Mouse (Mus musculus): ENCODE measurements at regions not wholly inside any gene's neighbourhood (a gene's known extent, or its start where the extent isn't known, plus 50 kb on each side); places are given as distances from the start of the nearest gene placed in this dataset.

DNA sequence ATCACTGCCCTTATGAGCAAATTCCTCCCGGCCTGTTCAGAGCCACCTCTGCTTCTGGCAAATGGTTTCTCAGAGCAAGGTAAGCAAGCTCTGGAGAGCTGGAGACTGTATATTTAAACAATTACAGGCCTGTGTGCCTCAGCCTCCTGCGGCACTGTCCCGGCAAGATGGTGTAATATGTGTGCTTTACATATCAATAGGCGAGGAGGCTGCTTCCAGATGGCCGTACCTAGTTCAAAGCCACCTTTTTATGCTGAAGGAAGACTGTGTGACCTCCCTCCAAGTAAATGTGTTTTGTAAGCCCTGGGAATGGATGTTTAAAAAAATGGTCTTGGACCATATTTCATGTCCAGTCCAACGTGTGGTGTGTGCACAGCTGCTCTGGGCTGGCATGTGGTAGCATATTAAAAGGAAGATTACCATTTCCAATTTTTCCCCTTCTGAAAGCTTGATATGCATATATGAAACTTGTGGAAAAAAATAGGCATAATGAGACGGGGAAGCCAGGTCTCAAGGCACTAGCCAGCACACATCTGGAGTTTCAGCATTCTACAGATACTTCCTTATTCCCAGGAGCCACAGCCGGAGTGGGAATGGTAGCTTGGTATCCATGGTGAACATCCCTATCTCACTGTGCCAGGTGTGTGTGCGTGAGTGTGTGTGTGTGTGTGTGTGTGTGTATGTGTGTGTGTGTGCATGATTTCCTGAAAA, 717.6 kb upstream of the Car8 start:
- no peak for DNase-seq (ENCODE audit: low read depth, low spot score)

DNA sequence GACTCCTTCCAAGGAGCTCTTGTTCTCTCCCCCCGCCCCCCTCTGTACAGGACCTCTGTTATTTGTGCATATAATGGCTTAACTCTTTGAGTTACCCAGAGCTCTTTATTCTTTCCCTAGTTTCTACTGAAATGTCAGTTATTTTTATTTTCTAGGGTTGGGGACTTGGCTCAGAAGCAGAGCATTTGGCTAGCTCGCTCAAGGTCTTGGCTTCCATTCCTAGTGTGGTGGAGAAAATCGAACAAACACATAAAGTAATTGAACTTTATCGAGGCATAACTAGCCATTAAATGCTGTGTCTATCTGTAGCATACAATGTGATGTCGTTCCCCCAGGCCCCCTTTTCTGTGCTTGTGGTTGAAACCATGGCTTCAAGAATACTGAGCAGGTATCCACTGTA, 716.5 kb upstream of the Car8 start:
- no peak for DNase-seq (ENCODE audit: low read depth, low spot score)

DNA sequence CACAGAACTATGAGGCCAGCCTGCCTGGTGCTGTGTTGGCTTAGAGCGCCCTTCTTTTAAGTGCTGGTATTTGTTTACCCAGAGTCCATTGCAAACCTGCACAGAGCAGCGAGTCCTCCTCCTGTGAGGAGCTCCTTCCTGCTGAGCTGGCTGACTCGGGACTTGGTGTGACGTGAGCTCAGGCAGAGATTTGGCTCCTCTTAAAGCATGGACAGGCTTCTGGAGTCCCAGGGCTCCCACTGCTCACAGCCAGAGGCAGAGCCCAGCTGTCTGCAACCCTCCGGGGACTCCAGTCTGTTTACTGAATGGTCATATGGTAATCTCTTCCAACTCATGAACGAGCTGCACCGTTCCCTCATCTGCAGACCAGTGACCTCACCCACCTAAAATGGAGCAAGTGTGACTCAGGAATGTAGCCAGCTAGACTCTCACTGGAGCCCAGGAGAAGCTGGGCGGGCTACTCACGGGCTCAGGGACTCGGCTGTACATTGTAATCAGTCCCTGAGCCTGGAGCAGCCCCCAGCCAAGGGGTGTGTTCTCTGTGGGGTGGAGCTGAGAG, 715.6 kb upstream of the Car8 start:
- no peak for DNase-seq (ENCODE audit: low read depth, low spot score)

DNA sequence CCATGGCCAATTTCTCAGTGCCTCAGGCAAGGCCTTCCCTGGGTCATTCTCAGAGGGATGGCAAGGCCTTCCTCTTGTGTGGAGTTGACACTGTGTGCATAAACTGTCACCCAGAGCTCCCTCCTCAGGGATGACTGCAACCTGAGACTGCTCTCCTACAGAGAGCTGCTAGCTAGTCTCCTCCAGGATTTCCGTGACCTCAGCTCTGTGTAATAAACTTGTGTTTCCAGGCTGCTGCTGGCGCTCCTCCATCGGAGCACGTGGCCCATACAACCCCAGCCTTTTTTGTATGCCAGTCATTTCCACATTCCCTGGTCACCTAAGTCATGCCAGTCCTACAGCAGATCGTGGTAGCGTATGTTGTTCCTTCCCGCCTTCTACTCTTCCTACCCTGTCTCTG, 714.3 kb upstream of the Car8 start:
- DNase-seq (ENCODE audit: low read depth, low spot score), result no peak

DNA sequence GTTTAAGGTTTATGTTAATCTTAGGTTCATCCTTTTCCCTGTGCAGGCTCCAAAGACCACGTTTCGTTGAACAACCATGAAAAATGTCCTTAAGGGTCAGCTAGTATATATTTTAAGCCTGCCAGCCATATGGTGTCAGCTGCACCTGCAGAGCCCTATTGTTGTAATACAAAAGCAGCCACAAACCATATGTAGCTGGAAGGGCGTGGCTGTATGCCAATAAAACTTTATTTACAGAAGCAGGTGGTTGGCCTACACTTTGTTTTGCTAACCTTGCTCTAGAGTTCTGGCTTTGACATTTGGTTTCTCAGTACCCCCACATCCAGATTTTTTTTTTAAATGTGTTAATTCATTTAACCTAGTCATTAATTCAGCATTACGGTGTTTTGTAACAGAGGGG, 711.1 kb upstream of the Car8 start:
- no peak for DNase-seq (ENCODE audit: low read depth, low spot score)

DNA sequence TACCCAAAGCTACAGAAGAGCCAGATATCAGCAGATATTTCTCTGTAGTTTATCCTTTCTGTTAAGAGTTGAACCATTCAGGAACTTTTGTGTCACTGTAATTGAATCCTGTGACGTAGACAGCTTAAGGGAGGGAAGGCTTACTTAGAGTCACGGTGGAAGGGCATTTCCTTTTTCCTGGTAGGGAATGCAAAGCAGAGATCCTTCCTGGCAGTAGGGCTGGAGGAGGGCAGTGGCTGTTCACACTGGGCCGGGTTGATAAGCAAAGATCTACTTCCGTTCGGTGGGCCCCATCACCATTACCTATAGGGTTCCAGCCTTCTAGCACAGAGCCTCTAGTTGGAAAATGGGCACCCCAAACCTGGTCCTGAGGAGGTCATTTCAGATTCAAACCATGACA, 710.7 kb upstream of the Car8 start:
- no peak for DNase-seq (ENCODE audit: low read depth, low spot score)

DNA sequence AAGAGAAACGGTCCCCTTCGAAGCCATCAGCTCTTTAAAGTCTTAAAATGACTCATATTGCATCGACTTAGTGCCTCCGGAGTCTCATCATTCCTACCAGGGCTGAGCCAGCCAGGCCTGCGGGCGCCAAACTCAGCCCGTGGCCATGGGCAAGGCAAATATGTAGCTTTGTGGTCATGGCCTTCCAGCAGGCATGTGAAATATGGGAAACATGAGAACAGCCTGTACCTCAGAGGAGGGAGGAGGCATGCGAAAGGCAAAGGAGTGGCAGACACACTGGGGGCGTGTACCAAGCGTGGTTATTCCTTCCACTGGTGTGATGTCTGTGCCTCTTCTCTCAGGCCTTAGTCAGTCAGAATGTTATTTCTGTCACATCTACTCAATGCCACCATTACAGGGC, 706.3 kb upstream of the Car8 start:
- DNase-seq (ENCODE audit: low read depth, low spot score), result no peak

DNA sequence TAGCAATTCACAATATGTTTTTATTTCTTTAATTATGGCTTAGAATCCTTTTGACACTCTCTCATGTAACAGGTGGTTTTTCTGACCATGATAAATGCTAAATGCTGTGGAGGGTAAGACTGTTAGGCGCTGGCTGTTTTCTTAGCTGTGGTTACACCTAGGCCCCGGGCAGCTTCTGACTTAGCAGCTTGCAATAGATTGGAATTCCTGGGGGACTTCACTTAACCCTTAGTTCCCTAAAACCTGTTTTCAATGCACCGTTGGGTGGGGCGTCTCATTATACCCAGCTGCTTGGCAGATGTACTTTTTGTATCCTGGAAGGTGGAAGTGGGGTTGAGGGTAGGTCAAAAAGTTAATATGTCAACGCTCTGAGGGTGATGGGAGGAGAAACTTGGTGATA, 704.2 kb upstream of the Car8 start:
- DNase-seq (ENCODE audit: low read depth, low spot score), result no peak

DNA sequence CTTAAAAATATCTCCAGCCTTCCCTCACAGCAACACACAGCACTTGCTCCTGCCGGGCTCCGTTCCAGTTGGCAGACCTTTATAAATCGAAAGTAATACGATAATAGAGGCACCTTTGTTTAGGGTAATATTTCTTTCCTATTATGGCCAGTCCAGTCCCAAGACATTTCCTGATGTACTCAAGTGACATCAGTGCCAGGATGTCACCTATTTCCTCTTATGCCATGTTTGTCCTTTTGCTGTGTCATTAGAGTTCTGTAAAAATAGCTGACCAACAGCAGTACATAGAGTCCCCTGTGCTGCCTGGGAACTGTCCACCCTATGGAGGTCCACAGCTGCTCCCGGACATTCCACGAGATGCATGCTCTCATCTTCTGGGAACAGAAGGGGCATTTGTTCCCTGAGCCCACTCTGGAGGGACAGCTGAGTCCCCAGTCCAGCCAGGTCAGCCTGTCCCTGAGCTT, 700.1 kb upstream of the Car8 start:
- no peak for DNase-seq (ENCODE audit: low read depth, low spot score)

DNA sequence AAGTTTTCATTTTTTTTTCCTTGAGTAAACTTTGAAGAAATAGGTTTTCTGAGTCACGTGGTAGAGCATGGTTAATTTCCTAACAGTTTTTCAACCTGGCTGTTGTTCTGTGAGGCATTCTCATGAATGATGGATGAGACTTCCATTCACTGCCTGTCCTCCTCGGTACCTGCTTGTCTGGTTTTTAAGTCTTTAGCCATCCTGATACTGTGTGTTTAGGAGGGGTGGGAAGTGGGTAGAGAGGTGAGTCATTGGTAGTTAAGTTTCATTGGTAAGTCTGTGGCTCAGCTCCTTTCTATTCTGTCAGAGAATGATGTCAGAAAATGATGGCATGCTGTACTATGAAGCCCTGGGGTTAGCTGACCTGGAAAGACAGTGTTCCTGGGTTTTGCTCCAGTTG, 697.1 kb upstream of the Car8 start:
- no peak for DNase-seq (ENCODE audit: low read depth, low spot score)

DNA sequence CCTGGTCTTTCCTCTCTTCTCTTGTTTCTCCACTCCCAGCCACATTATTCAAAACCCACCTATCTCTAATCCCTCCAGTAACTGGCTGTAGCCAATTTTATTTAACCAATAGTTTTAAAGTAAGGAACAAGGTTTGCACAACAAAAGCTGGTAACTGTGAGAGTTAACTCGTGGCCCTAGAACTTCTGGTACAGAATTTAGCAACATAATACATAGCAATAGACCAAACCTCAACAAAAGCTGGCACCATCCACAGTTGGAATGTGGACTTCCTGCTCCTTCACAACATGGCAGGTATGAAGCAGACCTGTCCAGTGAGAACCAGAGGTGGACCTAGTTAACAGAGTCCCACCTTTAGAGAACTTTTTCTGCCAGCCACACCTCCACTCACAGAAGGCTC, 695.7 kb upstream of the Car8 start:
- DNase-seq (ENCODE audit: low read depth, low spot score), result no peak

DNA sequence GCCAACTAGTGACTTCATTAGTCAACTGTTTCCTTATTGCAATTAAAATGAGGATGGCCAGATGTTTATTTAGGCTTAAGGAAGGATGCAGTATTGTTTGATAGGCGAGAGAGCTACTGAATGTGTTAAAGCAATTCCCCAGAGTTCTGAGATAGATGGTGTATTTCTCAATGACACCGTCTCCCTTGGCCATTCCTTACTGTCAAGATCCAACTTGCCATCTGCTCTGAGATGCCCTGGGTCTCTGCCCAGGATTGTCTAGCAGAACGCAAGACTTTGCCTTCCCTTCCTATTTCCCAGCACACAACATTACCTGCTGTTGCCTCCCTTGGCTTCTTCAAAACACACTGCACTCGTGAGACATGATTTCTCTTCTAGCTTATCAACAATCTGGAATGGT, 690.5 kb upstream of the Car8 start:
- DNase-seq (ENCODE audit: low read depth, low spot score), result no peak

DNA sequence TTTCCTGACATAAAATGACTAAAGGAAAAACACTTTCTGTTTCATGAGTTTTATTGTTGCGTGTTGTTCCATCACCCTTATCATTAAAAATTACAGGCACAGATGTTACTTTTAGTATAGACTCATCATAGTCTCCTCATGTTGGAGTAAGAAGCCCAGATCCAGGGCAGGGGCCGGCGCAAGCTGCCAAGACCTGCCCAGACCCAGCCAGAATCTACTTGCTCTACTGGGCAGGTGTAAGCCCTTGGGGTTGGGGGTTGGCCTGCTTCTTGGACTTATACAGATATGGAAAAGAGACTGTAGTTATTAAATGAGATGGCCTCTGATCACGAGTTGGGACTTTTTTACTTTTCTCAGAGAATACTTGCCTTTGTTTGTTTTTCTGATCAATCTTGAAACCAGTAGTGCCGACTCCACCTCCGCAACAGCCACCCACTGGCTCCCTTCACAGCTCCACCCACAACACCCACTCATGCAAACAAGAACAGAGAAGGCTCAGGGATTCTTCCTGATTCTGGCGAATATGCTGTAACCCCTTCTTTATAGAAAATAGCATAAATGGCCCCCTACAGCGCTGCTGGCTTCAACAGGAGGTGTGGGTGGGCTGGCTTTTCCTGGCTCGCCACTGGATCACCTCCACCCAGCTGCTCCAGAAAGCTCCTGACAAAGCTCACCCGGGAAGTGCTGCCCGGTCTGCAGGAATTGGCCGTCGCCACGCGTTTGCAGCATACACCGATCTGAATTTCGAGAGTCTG, 689.9 kb upstream of the Car8 start:
- DNase-seq (ENCODE audit: low read depth, low spot score), result no peak

DNA sequence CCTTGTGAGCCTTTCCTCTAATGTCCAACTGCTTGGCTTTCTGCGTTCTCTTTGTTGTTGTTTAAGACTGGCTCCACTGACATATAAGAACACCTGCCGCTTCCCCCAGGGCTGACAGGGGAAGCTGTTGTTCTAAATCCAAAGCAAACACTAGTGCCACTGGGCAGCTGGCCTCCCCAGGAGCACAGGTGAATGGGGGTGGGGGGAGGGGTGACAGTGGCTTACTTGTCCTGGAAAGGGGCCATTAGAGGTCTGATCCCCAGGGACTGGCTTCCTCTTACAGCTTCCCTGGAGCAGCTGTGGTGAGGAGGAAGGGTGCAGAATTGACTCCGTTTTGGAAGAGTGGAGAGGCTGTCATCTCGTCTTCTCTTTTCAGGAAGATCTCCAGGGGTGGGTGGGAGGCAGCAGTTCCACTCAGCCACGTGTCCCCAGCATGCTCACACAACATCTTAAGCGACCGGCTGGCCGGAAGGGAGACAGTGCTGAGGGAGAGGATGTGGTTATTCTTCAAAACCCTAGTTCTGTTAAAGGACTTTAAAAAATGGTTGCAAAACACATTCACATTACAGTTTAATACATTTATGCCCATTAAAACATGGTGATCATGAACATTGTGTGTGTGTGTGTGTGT, 688.5 kb upstream of the Car8 start:
- no peak for DNase-seq (ENCODE audit: low read depth, low spot score)

DNA sequence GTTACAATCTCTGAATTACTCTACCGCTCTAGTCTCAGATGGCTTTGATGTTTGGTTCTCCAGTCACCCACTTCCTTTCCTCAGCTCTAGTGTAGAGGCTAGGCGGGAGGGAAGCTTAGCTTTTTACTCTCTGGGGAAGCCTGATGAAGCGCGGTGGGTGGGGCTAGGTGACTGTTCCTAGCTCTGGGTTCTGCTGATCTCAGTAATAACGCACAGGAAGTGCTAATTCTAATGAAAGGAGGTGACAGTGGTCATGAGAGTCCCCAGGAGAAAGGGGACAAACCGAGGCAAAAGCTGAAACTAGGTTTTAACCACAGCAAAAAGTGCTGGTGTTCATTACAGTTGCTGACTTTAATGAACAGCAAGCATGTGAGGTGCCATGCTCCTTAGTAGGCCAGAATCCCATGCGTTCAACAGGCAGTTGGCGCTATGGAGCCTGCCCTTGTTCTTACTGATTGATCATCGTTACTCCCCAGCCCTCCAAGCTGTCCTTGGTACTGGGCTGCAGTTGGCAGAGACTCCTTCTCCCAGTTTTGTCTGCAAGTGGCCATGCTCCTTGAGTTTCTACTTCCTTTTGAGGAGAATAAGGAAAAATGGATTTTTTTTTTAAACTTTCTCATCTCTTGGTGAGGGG, 687.9 kb upstream of the Car8 start:
- DNase-seq (ENCODE audit: low read depth, low spot score), result no peak

DNA sequence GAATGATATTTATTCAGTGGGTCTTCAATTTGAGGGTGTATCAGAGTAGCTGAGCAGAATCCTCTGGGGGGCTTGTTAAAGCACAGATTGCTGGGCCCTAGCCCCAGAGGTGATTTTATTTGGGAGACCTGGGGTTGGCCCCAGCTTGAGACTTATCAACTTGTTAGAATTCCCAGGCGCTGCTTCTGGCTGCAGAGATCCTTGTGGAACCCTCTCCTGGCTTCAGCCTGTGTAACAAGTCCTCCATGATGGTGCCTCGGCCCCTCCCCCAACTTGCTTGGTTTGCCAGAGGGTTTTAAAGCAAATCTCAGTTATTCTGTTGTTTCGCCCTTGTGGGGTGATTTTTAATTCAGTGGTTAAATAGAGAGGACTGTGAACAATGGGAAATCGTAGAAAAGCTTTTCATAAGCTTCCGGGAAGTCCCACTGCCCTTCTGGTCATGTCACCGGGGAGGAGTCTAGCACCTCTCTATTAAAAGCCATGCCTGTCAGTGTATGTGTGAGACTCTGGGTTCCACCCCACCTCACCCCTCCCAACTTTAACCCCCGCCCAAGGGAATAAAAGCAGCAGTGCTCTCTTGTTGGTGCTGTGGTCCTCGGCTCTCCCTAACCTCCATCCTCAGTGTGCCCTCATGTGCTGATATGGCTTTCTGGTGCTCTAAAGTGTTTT, 684.0 kb upstream of the Car8 start:
- no peak for DNase-seq (ENCODE audit: low read depth, low spot score)

DNA sequence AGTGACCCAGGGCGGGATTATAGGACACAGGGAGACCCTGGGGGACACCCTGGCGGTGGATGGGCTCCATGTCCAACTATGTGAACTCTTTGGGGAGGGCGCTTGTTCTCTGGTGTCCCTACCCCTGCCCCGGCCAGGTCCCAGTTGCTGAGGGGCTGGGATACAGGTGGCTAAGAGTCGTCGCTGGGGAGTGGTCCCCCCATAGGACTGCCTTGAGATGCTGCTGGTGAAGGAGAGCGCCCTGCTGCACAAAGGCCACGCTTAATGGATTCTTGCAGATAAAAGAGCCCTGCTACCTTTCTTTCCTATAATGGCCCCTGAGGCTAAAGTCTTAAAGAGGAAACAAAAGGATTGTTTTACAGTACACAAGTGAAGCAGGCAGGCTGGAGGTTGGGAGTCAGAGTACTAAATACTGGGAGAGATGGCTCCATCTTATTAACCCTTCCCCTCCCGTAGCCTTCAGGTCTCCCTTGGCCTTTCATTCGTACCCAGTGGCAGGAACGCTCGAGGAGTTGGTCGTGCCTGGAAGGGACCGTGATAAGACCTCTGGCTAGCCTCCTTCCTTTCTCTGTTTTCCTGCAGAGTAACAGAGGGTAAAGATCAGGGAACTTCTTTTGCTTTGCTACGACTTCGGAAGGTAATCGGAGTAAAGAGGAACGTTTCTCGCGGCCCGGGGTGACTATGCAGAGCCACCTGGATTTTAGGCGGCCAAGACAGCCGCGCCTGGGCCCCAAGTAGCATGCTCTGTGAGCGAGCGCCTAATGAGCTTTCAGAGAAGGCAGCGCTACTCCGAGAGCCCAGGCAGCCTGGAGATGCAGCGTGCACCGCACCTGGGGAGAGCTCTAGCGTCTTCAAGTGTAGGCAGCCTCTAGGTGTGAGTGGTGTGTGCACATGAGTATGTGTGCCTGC, 682.9 kb upstream of the Car8 start:
- DNase-seq (ENCODE audit: low read depth, low spot score), result no peak

DNA sequence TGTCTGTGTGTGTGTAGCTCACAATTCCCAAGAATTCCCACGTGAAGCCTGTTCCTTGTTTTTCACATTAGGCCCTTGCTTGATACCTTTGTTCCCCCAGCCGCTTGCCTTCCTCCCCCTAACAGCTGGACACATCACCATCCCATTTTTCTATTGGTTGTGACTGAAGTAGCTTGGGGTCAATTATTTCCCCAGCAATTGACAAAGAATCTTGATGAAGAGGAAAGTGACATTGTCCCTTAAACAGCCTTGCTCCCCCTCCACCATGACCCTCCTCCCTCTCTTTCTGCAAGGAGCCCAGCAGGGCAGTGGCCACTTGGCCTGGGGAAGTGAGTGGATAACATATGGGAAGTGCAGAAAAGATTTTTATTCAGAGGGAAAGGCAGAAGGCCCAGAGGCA, 681.5 kb upstream of the Car8 start:
- DNase-seq (ENCODE audit: low read depth, low spot score), result no peak

DNA sequence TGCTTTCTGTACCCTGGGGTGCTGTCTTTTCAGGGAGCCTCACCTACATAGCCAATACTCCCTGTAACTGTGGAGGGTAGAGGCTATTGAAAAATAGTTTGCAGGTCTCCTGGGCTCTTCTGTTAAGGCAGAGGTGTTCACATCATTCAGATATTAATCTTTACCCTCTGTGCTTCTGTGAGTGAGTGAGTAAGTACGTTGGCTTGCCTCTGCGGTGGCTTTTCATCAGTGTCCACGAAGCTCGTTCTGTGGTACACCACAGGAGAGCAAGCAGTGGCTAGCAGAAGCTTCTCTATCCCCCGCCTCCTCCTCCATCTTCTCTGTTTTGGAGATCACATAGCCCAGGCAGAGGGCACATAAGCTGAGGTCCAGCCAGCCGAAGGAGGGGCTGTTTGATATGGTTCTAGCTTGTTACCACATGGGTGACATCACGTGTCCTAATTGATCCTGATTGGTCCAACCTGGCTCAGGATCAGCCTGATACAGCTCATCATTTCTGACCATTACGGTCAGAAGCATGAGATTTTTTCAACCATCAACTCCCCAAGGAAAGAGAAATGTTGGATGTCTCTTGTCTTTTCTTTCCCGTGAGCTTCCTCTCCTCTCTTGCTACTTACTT, 680.6 kb upstream of the Car8 start:
- no peak for DNase-seq (ENCODE audit: low read depth, low spot score)
